Mouse (Mus musculus) lung, postnatal 0 days (tissue): ENCODE data around the gene Ermard.
"Not testable (repeated sequence)": the region's sequence is repeated elsewhere in the genome, so short reads cannot be mapped to it uniquely, and the experiment has no call there.

Source experiments
- CTCF ChIP-seq: IDR thresholded peaks from 2 replicates; pipeline ENCODE4 v1.5.1; 2016; ENCODE audit warnings: antibody characterized with exemption, mild to moderate bottlenecking
- EP300 ChIP-seq: IDR thresholded peaks from 2 replicates; pipeline ENCODE4 v1.6.1; 2016; ENCODE audit warnings: antibody characterized with exemption, mild to moderate bottlenecking, control low read depth

DNA sequence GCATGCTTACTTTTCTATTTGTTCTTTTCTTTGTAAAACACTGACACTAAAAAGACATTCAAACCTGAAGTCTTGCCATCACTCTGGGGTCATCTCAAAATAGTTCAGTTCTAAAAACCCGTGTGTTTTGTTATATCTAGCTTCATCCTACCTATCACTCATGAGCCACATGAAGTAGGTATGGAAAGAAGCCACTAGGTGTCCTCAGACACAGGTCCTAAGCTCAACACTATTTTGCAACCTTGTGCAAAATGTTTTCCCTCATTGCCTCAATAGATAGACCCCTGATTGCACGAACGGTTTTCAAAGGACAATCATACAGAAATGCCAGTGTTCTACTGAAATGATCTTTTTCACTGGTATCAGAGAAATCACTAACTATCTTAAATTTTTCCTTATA is 553 bp upstream of the Ermard start:
- TF ChIP-seq CTCF, EP300: not testable (repeated sequence)
